Mouse (Mus musculus) left cerebral cortex, adult 18-20 months (tissue): ENCODE measurements at regions not wholly inside any gene's neighbourhood (a gene's known extent, or its start where the extent isn't known, plus 50 kb on each side); places are given as distances from the start of the nearest gene placed in this dataset.
A peak's percentile ranks its signal among the peaks of the same experiment; 100 is the strongest.

ENCODE experiments used
- DNase-seq, 2 experiments: peaks; one replicate each; pipeline ENCODE4 v3.0.0; 2021 to 2022; ENCODE audit warnings: low spot score in 2 of 2, mixed read lengths in 1 of 2

DNA sequence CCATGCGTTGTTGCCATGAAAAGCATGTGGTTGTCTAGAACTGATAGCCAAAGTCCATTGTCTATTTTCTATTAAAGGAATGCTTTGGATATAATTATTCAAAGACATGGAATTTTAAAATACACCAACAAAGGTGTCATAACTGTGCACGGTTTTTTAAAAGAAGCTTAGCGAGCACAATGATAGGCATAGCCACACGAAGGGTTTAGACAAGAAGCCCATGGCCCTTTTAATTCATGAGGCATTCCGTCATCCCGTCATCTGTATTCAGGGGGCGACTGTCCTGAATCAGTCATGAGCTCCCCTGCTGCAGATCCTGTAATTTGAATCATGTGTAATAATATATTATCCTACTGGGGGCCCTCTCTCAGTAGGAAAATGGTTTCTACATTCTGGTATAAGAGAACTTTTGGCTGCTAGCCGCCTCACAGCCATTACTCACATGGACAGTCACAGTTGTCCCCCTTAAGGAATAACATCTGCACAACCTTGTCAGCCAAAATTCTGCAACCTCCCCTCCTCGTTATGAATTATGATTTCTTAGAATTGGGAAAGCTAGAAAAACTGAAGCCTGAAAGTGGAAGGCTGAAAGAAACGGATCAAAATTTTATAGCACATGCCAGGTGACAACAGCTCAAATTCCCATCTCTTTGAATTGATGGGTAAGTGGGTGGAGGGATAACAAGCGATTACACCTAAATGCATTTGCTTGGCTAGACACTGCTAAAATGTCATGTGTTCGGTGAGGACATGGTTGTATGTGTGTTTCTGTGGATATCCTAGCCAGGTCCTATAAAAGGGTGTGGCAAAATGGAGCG, 225.1 kb downstream of the Usp25 start:
- peak; percentile 13 to 25 for DNase-seq

DNA sequence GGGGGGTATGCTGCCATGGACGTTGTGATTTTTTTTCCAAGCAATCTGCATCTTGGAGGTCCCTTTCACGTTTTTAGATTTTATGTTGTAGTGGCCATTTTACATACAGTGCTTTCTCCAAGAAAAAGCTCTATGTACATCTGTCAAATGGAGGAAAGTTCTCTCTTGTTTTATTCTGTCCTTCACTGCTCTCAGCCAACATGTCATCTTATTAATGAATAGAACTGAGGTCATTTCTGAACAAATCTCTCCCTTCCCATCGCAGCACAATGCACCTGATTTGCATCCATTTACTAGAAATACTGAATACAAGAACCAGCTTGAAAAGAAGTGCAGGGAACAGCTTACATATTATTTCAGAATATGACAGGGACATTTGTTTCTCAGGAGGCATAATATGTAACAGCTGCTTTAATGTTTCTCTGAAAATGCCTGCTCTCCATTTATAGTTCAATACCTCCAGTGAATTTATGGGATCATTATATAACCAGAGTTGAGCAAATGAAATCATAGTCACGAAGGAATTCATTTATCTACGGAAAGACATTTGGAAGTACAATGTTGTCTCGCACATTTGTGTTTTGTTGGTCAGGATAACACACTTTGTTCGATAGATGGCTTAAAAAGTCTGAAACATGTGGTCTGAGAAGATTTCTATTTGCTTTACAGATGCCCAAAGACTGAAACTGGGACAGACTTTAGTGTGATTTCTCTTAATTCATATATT, 224.3 kb downstream of the Usp25 start:
- peak in 1 of 2 experiments; percentile 8 for DNase-seq

DNA sequence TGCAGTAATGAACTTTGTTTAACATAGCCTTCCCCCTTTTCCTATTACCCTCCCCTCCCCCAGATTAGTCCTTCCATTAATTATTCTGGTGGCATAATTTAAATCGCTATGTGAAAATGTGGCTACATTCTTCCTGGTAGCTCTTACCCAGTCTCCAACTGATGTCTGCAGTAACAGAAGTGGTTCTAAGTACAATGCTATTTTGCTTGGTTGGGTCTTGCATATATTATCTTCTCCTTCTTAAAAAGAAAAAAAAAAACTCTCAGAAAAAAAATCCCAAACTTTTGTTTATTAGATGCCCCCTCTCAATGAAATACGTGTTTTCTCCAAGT, 223.7 kb downstream of the Usp25 start:
- DNase-seq = no peak

DNA sequence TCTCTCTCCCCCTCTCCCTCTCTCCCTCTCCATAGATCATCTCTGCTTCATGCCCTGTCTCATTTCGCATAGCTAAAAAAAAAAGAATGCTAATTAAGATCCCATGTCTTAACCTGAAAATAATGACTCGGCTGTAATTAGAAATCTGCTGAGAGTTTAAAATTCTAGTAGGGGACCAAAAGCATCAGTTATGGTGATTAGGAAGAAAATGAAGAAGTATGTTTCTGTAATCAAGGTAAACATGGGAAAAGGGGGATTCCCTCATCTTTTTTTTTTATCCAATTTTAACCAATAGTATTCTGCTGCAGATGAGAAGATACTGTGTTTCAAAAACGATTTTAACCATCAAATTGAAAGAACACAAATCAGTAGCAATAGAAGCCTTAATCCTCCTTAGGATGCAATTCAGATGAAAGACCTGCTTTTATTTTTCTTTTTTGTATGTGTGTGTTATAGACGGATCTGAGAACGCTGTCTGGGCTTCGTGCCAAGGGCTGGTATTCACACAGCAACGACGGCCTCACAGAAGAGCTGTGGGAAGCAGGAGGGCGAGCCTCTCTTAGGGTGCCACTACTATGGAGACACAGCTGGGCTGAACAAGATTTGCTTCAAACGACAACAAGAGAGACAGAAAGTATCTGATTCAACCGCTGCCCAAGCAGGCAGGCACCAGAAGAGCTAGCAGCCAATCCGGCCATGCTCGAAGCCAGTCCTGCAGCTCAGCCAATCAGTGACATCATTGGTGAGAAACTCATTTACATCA, 223.2 kb downstream of the Usp25 start:
- peak; percentile 77 to 82 for DNase-seq

DNA sequence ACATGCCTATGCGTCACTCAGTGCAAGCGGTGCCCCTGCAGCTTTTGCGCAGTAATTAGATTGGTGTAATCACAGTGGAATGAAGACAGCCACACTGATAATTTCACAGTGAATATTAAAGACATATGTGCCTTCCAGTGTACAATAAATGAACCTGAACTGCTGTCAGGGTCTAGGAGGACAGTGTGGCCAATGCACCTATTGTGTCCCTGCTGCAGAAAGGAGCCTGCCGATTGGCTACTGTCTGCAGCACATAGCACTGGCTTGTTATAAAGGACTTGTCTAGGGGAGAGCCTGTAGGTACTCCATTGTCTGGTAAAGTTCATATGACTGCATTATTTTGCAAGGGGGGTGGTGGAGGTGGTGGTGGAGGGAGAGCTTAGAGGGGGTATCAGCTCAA, 222.5 kb downstream of the Usp25 start:
- peak; percentile 49 to 51 for DNase-seq

DNA sequence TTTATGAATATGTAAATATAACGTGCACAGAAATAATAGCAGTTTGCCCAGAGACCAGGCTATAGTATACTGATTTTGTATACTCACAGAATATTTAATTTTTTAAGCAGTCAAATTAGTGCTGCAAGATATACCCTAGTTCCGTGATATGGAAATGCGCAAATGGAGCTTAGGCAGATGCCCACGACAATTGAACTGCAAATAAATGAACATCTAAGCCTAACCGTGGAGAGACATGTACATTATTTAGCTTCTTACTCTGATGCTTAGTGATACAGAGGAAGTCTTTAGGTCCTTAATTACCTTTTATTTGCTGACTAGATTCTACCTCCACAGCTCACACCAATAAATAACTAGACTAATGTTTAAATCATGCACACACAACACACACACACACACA, 221.9 kb downstream of the Usp25 start:
- DNase-seq = no peak
